Mouse (Mus musculus) lung, adult 2 months (tissue): ENCODE data around the gene Mcmbp.

Experiments used
- CTCF ChIP-seq: fragments of 200-500 bp; IDR thresholded peaks from 2 replicates; pipeline ENCODE4 v1.5.1; 2011; ENCODE audit warnings: mild to moderate bottlenecking, low read length, control low read depth; ENCODE audit not compliant: insufficient read depth
- POLR2A ChIP-seq: fragments of 200-500 bp; IDR thresholded peaks from 2 replicates; pipeline ENCODE4 v1.6.1; 2011; ENCODE audit warnings: low read depth, mild to moderate bottlenecking, control low read depth, low read length, borderline replicate concordance; ENCODE audit errors: extremely low read depth

GRCm38 (mm10) chr7:128689347-128689746 lies 50.9 kb downstream of the Mcmbp start:
- TF ChIP-seq CTCF (no peak), POLR2A (no peak)
